Mouse (Mus musculus) erythroblast, embryonic 14.5 days (primary cell): ENCODE measurements at regions not wholly inside any gene's neighbourhood (a gene's known extent, or its start where the extent isn't known, plus 50 kb on each side); places are given as distances from the start of the nearest gene placed in this dataset.

Experiments
- GATA1 ChIP-seq: IDR thresholded peaks from 2 replicates; pipeline ENCODE4 v1.6.1; 2012; ENCODE audit warnings: low read length, inconsistent platforms, mixed read lengths
- TAL1 ChIP-seq: IDR thresholded peaks from 3 replicates; pipeline ENCODE4 v1.6.1; 2012; ENCODE audit warnings: low read length, inconsistent platforms, mixed read lengths

- no peak for TF ChIP-seq GATA1
- TF ChIP-seq TAL1: no peak
Observed at GRCm38 (mm10) chr2:178684026-178684958, 254.0 kb downstream of the Cdh26 start.
